Mouse (Mus musculus) ovary, postnatal 10 days (tissue): Measurements from ENCODE around the gene Ldb1.
"Not testable (repeated sequence)": the region's sequence is repeated elsewhere in the genome, so short reads cannot be mapped to it uniquely, and the experiment has no call there.

ENCODE experiments used
- DNase-seq: peaks from one replicate; pipeline ENCODE4 v3.0.0; 2022; ENCODE audit warnings: low spot score

Ldb1 gene

DNA sequence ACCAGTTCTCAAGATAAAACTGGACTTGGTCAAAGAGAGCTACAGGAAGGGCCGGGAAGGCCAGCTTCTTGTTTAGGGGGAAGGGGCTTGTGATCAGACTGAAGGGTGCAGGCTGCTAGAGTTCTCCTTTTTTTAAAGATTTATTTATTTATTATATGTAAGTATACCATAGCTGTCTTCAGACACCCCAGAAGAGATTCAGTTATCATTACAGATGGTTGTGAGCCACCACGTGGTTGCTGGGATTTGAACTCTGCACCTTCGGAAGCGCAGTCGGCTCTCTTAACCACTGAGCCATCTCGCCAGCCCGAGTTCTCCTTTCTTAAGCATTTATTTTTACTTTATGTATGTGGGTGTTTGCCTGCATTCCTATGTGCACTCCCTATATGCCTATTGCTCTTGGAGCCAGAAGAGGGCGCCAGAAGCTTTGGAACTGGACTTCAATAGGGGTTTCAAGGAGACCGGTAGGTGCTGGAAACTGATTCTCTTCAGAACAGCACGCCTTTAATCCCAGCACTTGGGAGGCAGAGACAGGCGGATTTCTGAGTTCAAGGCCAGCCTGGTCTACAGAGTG is 16.2 kb downstream of the Ldb1 start:
- no peak for DNase-seq

- no peak for DNase-seq
These were observed 18.4 kb downstream of the Ldb1 start for GRCm38 (mm10) chr19:46026567-46026966.

DNA sequence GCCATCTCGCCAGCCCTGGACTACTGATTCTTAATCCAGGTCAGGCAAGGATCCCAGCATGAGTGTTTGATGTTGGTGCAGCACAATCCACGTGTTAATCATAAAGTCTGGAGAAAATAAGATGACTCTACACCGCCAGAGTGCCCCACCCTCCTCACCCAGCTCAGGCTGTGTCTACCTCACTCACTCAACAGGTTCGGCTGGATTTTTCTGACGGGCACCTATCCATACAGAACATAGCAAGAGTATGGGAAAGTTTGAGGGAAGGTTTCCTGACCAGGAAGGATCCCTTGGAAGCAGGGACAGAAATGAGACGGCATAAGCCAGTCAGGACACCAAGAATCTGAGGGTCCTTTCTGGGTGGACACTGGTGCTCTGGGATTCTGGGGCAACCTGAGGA is 20.1 kb downstream of the Ldb1 start:
- DNase-seq: no peak

DNA sequence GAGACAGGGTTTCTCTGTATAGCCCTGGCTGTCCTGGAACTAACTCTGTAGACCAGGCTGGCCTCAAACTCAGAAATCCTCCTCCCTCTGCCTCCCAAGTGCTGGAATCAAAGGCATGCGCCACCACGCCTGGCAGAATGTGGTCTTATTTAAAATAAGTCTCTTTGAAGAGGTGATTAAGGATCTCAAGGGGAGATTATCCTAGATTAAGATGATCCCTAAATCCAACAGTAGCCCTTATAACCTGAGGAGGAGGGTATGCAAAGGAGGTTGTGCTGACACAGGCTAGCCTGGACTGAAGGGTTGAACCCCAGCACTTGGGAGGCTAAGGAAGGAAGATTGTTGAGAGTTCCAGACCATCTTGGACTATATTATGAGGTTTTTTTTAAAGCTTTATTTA is 29.0 kb downstream of the Ldb1 start:
- DNase-seq: no peak

GRCm38 (mm10) chr19:46014572-46015178 is 30.3 kb downstream of the Ldb1 start:
- DNase-seq: peak; percentile 82

GRCm38 (mm10) chr19:46005680-46006079 is 39.3 kb downstream of the Ldb1 start:
- no peak for DNase-seq

DNA sequence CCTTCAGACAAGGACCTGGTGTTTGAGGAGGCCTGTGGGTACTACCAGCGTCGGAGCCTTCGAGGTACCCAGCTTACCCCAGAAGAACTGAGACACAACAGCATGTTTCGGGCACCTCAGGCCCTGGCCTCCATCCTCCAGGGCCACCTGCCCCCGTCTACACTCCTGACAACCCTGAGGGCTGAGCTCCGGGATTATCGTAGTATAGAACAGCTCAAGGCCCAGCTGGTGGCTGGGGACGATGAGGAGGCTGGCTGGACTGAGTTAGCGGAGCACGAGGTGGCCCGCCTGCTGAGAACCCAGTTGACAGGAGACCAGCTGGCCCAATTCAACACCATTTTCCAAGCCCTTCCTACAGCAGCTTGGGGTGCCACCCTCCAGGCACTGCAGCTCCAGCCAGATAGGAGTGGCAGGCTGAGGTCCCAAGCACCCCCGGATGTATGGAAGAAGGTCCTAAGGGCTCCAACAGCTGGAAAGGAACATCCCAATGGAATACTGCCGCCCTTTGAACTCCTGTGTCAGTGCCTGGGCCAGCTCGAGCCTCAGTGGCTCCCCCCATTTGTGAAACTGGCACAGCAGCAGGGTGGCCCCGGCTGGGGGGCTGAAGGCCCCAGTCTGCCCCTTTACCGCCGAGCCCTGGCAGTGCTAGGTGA is 40.1 kb downstream of the Ldb1 start:
- no peak for DNase-seq

GRCm38 (mm10) chr19:46003371-46004226 is 41.4 kb downstream of the Ldb1 start, which contains the start of gene Hps6:
TSS of gene Hps6 (plus strand) at chr19:46003508.
- peak; percentile 65 for DNase-seq

GRCm38 (mm10) chr19:46002279-46002678 is 42.7 kb downstream of the Ldb1 start:
- no peak for DNase-seq

GRCm38 (mm10) chr19:45999378-45999777 is 45.6 kb downstream of the Ldb1 start:
- DNase-seq: no peak

DNA sequence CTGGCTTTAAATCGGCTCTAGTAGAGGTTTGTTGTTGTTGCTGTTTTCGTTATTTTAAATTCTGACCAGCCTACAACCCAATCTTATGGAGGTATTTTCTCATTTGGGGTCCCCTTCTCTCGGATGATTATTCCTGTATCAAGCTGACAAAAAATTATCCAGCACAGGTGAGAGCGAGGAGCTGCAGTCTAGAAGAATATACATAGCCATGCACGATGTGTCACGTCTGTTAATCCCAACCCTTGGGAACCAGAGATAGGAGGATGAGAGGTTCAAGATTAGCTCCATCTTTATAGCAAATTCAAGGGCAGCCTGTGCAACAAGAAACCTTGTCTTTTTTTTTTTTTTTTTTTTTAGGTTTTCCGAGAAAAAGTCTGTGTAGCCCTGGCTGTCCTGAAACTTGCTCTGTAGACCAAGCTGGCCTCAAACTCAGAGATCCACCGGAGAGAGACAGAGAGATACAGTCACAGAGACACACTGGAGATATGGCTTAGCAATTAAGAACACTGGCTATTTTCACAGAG is 46.3 kb downstream of the Ldb1 start:
- DNase-seq: no peak

DNA sequence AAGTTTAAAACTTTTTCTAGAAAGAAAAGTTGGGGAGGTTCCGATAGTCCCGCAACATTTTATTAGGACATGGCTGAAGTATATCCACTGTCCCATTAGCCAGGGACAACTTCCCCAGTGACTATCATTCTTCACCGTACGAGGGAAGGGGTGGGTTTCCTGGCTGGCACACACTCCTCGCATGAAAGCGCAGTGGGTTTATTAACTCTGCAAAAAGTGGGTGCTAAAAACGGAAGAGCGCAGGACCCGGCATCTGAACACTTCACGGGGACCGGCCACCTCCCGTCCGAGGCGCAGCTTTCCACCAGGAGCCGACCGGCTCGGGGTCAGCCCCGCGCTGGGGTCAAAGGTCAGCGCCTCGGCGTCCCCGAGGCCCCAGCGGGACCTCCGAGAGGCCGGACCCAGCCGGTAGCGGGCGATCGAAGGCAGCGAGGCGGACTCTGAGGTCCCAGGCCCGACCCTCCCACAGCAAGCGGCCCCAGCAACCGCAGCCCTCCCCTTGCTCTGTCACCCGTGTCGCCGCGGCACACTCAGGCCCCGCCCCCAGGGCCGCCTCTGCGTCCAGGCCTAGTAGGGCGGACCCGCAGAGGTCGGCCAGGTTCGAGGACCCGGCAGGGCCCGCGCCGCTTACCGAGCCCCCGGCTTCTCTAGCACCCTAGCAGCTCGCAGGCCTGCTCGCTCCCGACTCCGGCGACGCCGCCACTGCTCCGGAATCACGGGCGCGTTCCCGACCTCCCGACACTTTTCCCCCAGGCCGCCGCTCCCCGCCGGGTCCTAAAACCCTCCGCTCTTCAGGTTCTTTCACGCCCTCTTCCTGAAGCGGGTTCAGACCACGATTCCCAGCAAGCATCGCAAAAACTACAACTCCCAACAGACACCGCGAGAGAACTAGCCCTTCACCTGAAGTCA is 47.0 kb downstream of the Ldb1 start, which contains the start of gene Armh3:
Gene Armh3 (minus strand): TSS at position 704 of the 909 bp plus-strand sequence.
- DNase-seq: peak; percentile 85

GRCm38 (mm10) chr19:45997365-45997764 is 47.6 kb downstream of the Ldb1 start:
- no peak for DNase-seq

GRCm38 (mm10) chr19:45993981-45994737 is 50.9 kb downstream of the Ldb1 start:
- no peak for DNase-seq

DNA sequence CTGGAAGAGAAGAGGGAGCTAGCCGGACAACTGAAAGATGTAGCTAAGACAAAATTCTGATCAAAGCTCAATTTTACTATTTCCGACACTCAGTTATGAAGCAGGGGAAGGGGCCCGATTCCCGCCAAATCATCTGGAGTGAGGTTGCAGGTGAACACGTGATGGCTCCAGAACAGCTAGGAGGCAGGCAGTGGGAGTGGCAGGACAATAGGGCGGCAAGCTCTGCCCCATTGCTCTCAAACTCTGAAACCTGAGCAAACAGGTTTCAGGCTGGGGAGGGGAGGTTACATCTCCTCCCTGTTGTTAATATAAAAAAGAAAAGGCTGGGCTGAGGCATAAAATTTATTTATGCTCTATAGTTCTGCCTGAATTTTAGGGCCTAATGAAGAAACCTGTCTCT is 51.6 kb downstream of the Ldb1 start:
- not testable (repeated sequence) for DNase-seq

GRCm38 (mm10) chr19:45991171-45991570 is 53.8 kb downstream of the Ldb1 start:
- DNase-seq: no peak

GRCm38 (mm10) chr19:45988238-45988637 is 56.8 kb downstream of the Ldb1 start:
- no peak for DNase-seq

DNA sequence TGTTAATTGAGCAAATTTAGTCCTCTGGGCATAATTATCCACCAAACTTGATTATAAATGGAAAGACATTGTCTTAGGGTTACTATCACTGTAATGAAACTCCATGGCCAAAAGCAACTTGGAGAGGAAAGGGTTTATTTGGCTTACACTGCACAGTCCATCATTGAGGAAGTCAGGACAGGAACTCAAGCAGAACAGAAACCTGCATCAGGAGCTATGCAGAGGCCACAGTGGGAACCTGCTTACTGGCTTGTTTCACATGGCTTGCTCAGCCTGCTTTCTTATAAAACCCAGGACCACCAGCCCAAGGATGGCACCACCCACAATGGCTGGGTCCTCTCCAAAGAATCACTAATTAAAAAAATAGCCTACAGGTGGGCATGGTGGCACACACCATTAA is 60.6 kb downstream of the Ldb1 start:
- no peak for DNase-seq
